Mouse (Mus musculus) myocyte (in vitro differentiated cells): ENCODE results near the gene St6galnac6.

Source experiments
- CEBPB ChIP-seq: IDR thresholded peaks from 2 replicates; pipeline ENCODE4 v1.6.1; 2011; ENCODE audit warnings: mild to moderate bottlenecking, moderate library complexity; ENCODE audit not compliant: poor library complexity, insufficient read depth, severe bottlenecking
- E2F4 ChIP-seq: IDR thresholded peaks from one replicate; pipeline ENCODE4 v1.6.1; 2011; ENCODE audit warnings: mild to moderate bottlenecking, control low read depth, moderate library complexity; ENCODE audit not compliant: insufficient read depth
- MAX ChIP-seq: IDR thresholded peaks from one replicate; pipeline ENCODE4 v1.6.1; 2011; ENCODE audit warnings: low read depth, mild to moderate bottlenecking, control low read depth
- MYOD1 ChIP-seq, 3 experiments: IDR thresholded peaks; one replicate each; pipeline ENCODE4 v1.6.1; 2011; ENCODE audit warnings: control low read depth in 2 of 3, low read depth in 2 of 3, mild to moderate bottlenecking in 2 of 3, moderate library complexity in 1 of 3; ENCODE audit not compliant: insufficient read length in 2 of 3, control insufficient read depth in 1 of 3
- MYOG ChIP-seq, 3 experiments: IDR thresholded peaks; one replicate each; pipeline ENCODE4 v1.6.1; 2011; ENCODE audit warnings: control low read depth in 2 of 3, low read depth in 2 of 3, mild to moderate bottlenecking in 2 of 3; ENCODE audit not compliant: insufficient read length in 2 of 3, control insufficient read depth in 1 of 3, insufficient read depth in 1 of 3
- POLR2A ChIP-seq: IDR thresholded peaks from one replicate; pipeline ENCODE4 v1.6.1; 2011; ENCODE audit warnings: low read depth, mild to moderate bottlenecking, control low read depth, moderate library complexity; ENCODE audit not compliant: insufficient read length
- POLR2AphosphoS2 ChIP-seq: IDR thresholded peaks from one replicate; pipeline ENCODE4 v1.6.1; 2011; ENCODE audit warnings: low read depth, control low read depth; ENCODE audit not compliant: insufficient read length
- REST ChIP-seq: IDR thresholded peaks from one replicate; pipeline ENCODE4 v1.6.1; 2011; ENCODE audit warnings: mild to moderate bottlenecking, control low read depth, moderate library complexity; ENCODE audit not compliant: insufficient read depth, insufficient read length
- SRF ChIP-seq: IDR thresholded peaks from one replicate; pipeline ENCODE4 v1.6.1; 2011; ENCODE audit warnings: low read depth; ENCODE audit not compliant: control insufficient read depth, insufficient read length
- TCF12 ChIP-seq: IDR thresholded peaks from one replicate; pipeline ENCODE4 v1.6.1; 2011; ENCODE audit warnings: mild to moderate bottlenecking, control low read depth; ENCODE audit not compliant: poor library complexity, insufficient read depth, severe bottlenecking
- TCF3 ChIP-seq: IDR thresholded peaks from one replicate; pipeline ENCODE4 v1.6.1; 2011; ENCODE audit warnings: low read depth, control low read depth; ENCODE audit not compliant: insufficient read length
- USF1 ChIP-seq: IDR thresholded peaks from one replicate; pipeline ENCODE4 v1.6.1; 2011; ENCODE audit warnings: low read depth, mild to moderate bottlenecking, control low read depth, moderate library complexity

GRCm38 (mm10) chr2:32599409-32599808 is at the start of gene St6galnac6:
- TF ChIP-seq TCF3 (no peak), MAX (no peak), MYOG (IDR thresholded peaks at IDR 0.05; ENCODE audit: control insufficient read depth in 1 of 3, insufficient read depth in 1 of 3, insufficient read length in 2 of 3, low read depth in 2 of 3) (no peak), USF1 (no peak), CEBPB (no peak), POLR2A (no peak), SRF (no peak), MYOD1 (IDR thresholded peaks at IDR 0.05; ENCODE audit: control insufficient read depth in 1 of 3, insufficient read length in 2 of 3, low read depth in 2 of 3) (no peak), POLR2AphosphoS2 (no peak), E2F4 (no peak), TCF12 (no peak), REST (no peak)
